9 mouse cellular contexts compared by ENCODE assay signal in the genomic region with DNA sequence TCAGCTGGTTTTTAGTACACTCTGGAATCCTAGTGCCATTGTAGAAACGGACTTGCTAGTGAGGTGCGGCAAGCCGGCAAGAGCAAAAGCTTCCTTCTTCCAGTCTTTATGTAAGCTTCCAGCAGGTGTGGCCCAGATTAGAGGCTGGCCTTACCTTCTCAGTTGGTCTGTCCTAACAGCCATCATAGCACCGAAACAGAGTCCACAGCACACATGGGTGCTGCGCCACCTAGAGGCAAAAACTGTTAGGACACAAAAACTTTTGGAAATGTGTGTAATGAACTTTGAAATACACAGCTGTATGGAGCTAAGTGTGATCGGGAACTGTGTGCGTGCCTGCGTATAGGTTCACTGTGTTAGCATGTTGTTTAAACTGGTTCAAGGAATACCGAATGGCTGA. TPM values are rescaled to one million over a fixed set of nuclear protein-coding genes. Genes with fewer than 3 reads are reported as not detected.
DNase-seq lines count a peak whose midpoint lies in the region; ATAC-seq and TF ChIP-seq lines count a peak whose summit lies in the region.
"Not testable (repeated sequence)": the region's sequence is repeated elsewhere in the genome, so short reads cannot be mapped to it uniquely, and the experiment has no call there.
"Had no signal": no experiment of that assay in that cellular context is flagged by ENCODE, and none has a peak within 500 bp of the region (broad histone marks: within the 10 kb centered on the region; RNA-seq: fewer than 3 reads in every experiment).

A gene (minus strand): TSS at position 84 of the 400 bp plus-strand sequence.

- DNase-seq in 3T3-L1 (ENCODE audit: low read depth, low spot score) = peak; percentile 84
- DNase-seq in R1 (ENCODE audit: low read depth, low spot score) = peak; percentile 84
- peak; percentile 7 for DNase-seq in c-Kit-positive CD71-positive TER-119-positive erythroid progenitor cells, embryonic 14.5 days (ENCODE audit: low spot score)
- peak; percentile 15 to 34 for DNase-seq in frontal cortex, postnatal 36 days (ENCODE audit: low spot score in 2 of 2)
- peak; percentile 52 for DNase-seq in hindbrain, embryonic 11.5 days (ENCODE audit: low spot score)
- not testable (repeated sequence) for DNase-seq in layer of hippocampus, adult 2 months (ENCODE audit: low spot score in 2 of 2)
- peak; percentile 39 for DNase-seq in lung, embryonic 14.5 days

- not testable (repeated sequence) for H3K27me3 ChIP-seq in hindbrain, embryonic 11.5 days (ENCODE audit: control insufficient read depth, insufficient read depth, low read length); lung, embryonic 14.5 days (ENCODE audit: insufficient read depth, low read length); stomach, embryonic 16.5 days (ENCODE audit: control insufficient read depth, insufficient read depth, low read length)

- H3K27ac ChIP-seq in hindbrain, embryonic 11.5 days (ENCODE audit: low read depth, low read length); layer of hippocampus, adult 2 months; lung, embryonic 14.5 days (ENCODE audit: low read depth): not testable (repeated sequence)
- H3K27ac ChIP-seq in stomach, embryonic 16.5 days (ENCODE audit: low read length) = peak within 1 kb of the TSS; percentile 85

- not testable (repeated sequence) for H3K9ac ChIP-seq in hindbrain, embryonic 11.5 days (ENCODE audit: low read depth, low read length); lung, embryonic 14.5 days; stomach, embryonic 16.5 days (ENCODE audit: low read length)

- not testable (repeated sequence) for H3K9me3 ChIP-seq in hindbrain, embryonic 11.5 days (ENCODE audit: control insufficient read depth, low read length); lung, embryonic 14.5 days (ENCODE audit: low read depth, low read length); stomach, embryonic 16.5 days (replicated peaks; ENCODE audit: control insufficient read depth, low read length)

- WGBS in hindbrain, embryonic 11.5 days = 65% methylated on average over 9 of the region's 9 CpGs
- 62% methylated on average over 9 of the region's 9 CpGs for WGBS in lung, embryonic 14.5 days
- WGBS in stomach, embryonic 16.5 days = 48% methylated on average over 9 of the region's 9 CpGs

- not testable (repeated sequence) for H3K4me2 ChIP-seq in hindbrain, embryonic 11.5 days (replicated peaks; ENCODE audit: low read depth, low read length); lung, embryonic 14.5 days
- H3K4me2 ChIP-seq in stomach, embryonic 16.5 days (ENCODE audit: low read depth, low read length) = peak within 1 kb of the TSS; percentile 34; the same call in 1 of the 2 replicates

- H3K4me3 ChIP-seq in hindbrain, embryonic 11.5 days (ENCODE audit: low read depth, low read length); layer of hippocampus, adult 2 months; lung, embryonic 14.5 days (ENCODE audit: low read depth, low read length): not testable (repeated sequence)
- peak within 1 kb of the TSS; percentile 10; the same call in 1 of the 2 replicates for H3K4me3 ChIP-seq in stomach, embryonic 16.5 days (replicated peaks; ENCODE audit: low read length)

- H3K36me3 ChIP-seq in hindbrain, embryonic 11.5 days (ENCODE audit: control insufficient read depth, insufficient read depth, low read length); lung, embryonic 14.5 days (ENCODE audit: insufficient read depth); stomach, embryonic 16.5 days (ENCODE audit: control insufficient read depth, insufficient read depth, low read length): not testable (repeated sequence)

- ATAC-seq in hindbrain, embryonic 11.5 days (ENCODE audit: low FRiP score); lung, embryonic 14.5 days (ENCODE audit: insufficient read depth): not testable (repeated sequence)
- ATAC-seq in stomach, embryonic 16.5 days (ENCODE audit: insufficient read depth, low FRiP score) = peak; percentile 38; the same call in 1 of the 2 replicates

- not testable (repeated sequence) for H3K4me1 ChIP-seq in hindbrain, embryonic 11.5 days (replicated peaks; ENCODE audit: control insufficient read depth, insufficient read depth, low read length); lung, embryonic 14.5 days (ENCODE audit: insufficient read depth); stomach, embryonic 16.5 days (ENCODE audit: control insufficient read depth, insufficient read depth, low read length)

- peak; percentile 58 for TF ChIP-seq CTCF in layer of hippocampus, adult 2 months (conservative IDR thresholded peaks at IDR 0.05)
- TF ChIP-seq CTCF in lung, embryonic 14.5 days (IDR thresholded peaks at IDR 0.05; ENCODE audit: low read depth) = peak; percentile 57

RNA-seq across cellular contexts. Expression of the gene that starts here (rescaled TPM):
- not detected in 2 replicates for polyA plus RNA-seq in hindbrain, embryonic 11.5 days (2014; fragmentation: Nextera tagmentation; extraction: Ambion mirVana)
- not detected for total RNA-seq in layer of hippocampus, adult 2 months (2021)
- polyA plus RNA-seq in lung, embryonic 14.5 days (2014; fragmentation: Nextera tagmentation; extraction: Ambion mirVana) = not detected in 2 replicates
- polyA plus RNA-seq in stomach, embryonic 16.5 days (2015; fragmentation: Nextera tagmentation; extraction: Ambion mirVana) = 9.0 and 17.9 TPM in 2 replicates
- polyA plus RNA-seq: midbrain, embryonic 15.5 days had no signal

Comparison
In these comparisons a context has a peak if more than half of its experiments do, and no peak if none do; other contexts are left out.
1. Peak in DNase-seq in hindbrain, embryonic 11.5 days; RNA of the gene not detected or under 1 TPM.
2. Peak in DNase-seq in lung, embryonic 14.5 days; RNA of the gene not detected or under 1 TPM.